9 mouse cellular contexts compared by ENCODE assay signal in genomic region chr5:113972589-113973515, GRCm38 (mm10). TPM values are rescaled to one million over a fixed set of nuclear protein-coding genes. Genes with fewer than 3 reads are reported as not detected.
DNase-seq lines count a peak whose midpoint lies in the region; ATAC-seq and TF ChIP-seq lines count a peak whose summit lies in the region.
"Had no signal": no experiment of that assay in that cellular context is flagged by ENCODE, and none has a peak within 500 bp of the region (broad histone marks: within the 10 kb centered on the region; RNA-seq: fewer than 3 reads in every experiment).

No protein-coding gene starts in this region.

- DNase-seq in lung, adult 18-20 months = no peak
- peak; percentile 47 to 49 for DNase-seq in heart, adult 2 months
- peak; percentile 39 for DNase-seq in midbrain, embryonic 14.5 days
- no peak for DNase-seq in layer of hippocampus, postnatal 25 days (ENCODE audit: extremely low spot score in 1 of 2, low spot score in 1 of 2)
- no peak for DNase-seq in urinary bladder, postnatal 36 days (ENCODE audit: low spot score in 2 of 2)

- WGBS in lung, embryonic 16.5 days = 18% methylated on average over 18 of the region's 18 CpGs
- 34% methylated on average over 18 of the region's 18 CpGs for WGBS in heart, adult 2 months
- 12% methylated on average over 18 of the region's 18 CpGs for WGBS in kidney, embryonic 14.5 days
- WGBS in midbrain, embryonic 14.5 days = 14% methylated on average over 18 of the region's 18 CpGs

- peaks cover 55% of the 10 kb centered on the region for H3K4me1 ChIP-seq in lung, embryonic 16.5 days (replicated peaks; ENCODE audit: control insufficient read depth, insufficient read depth, low read length)
- H3K4me1 ChIP-seq in heart, adult 2 months (ENCODE audit: control insufficient read depth, insufficient read depth, low read length) = peaks cover 44% of the 10 kb centered on the region
- peaks cover 39% of the 10 kb centered on the region for H3K4me1 ChIP-seq in kidney, embryonic 14.5 days (ENCODE audit: control insufficient read depth, insufficient read depth, low read length)
- H3K4me1 ChIP-seq in midbrain, embryonic 14.5 days (ENCODE audit: control insufficient read depth, insufficient read depth, low read length) = peaks cover 26% of the 10 kb centered on the region

- H3K36me3 ChIP-seq in lung, embryonic 16.5 days (ENCODE audit: control insufficient read depth, insufficient read depth, low read length) = peaks cover 14% of the 10 kb centered on the region
- H3K36me3 ChIP-seq in heart, adult 2 months (ENCODE audit: control insufficient read depth, insufficient read depth, low read length) = peaks cover 2% of the 10 kb centered on the region; the same call in 1 of the 2 replicates
- peaks cover 23% of the 10 kb centered on the region for H3K36me3 ChIP-seq in kidney, embryonic 14.5 days (ENCODE audit: control insufficient read depth, insufficient read depth, low read length)
- H3K36me3 ChIP-seq in midbrain, embryonic 14.5 days (ENCODE audit: control insufficient read depth, insufficient read depth, low read length) = peaks cover 38% of the 10 kb centered on the region

- TF ChIP-seq CTCF in heart, adult 2 months (IDR thresholded peaks at IDR 0.05) = no peak

- H3K4me2 ChIP-seq in lung, embryonic 16.5 days (ENCODE audit: low read depth, low read length) = peak overlapping the region; percentile 46
- H3K4me2 ChIP-seq in kidney, embryonic 14.5 days (replicated peaks; ENCODE audit: low read depth, low read length) = no peak overlapping the region; the same call in 1 of the 2 replicates
- peak overlapping the region; percentile 27 for H3K4me2 ChIP-seq in midbrain, embryonic 14.5 days (ENCODE audit: low read length)

- ATAC-seq in lung, embryonic 16.5 days (ENCODE audit: low read depth) = no peak
- ATAC-seq in kidney, embryonic 14.5 days (ENCODE audit: low FRiP score, low TSS enrichment) = peak; percentile 30; the same call in 1 of the 2 replicates
- ATAC-seq in midbrain, embryonic 14.5 days (ENCODE audit: low FRiP score, low TSS enrichment) = no peak; the same call in 1 of the 2 replicates
- ATAC-seq in frontal cortex, adult (ENCODE audit: low TSS enrichment) = no peak

- H3K27me3 ChIP-seq in lung, embryonic 16.5 days (ENCODE audit: control insufficient read depth, insufficient read depth, low read depth, low read length) = no peaks in the 10 kb centered on the region
- H3K27me3 ChIP-seq in heart, adult 2 months (ENCODE audit: control insufficient read depth, insufficient read depth, low read length) = no peaks in the 10 kb centered on the region
- H3K27me3 ChIP-seq in kidney, embryonic 14.5 days (ENCODE audit: control insufficient read depth, insufficient read depth, low read length) = no peaks in the 10 kb centered on the region
- no peaks in the 10 kb centered on the region for H3K27me3 ChIP-seq in midbrain, embryonic 14.5 days (ENCODE audit: control insufficient read depth, insufficient read depth, low read length)

- no peaks in the 10 kb centered on the region; the same call in 1 of the 2 replicates for H3K79me2 ChIP-seq in heart, adult 2 months (replicated peaks; ENCODE audit: control insufficient read depth, insufficient read depth, low read length)

- TF ChIP-seq POLR2A in heart, adult 2 months (IDR thresholded peaks at IDR 0.05; ENCODE audit: insufficient read depth, low read depth, low read length) = peak; percentile 25; the same call in 1 of the 2 replicates

- H3K9me3 ChIP-seq in lung, embryonic 16.5 days (ENCODE audit: control insufficient read depth, low read length) = no peaks in the 10 kb centered on the region
- H3K9me3 ChIP-seq in kidney, embryonic 14.5 days (ENCODE audit: control insufficient read depth, low read length) = no peaks in the 10 kb centered on the region
- no peaks in the 10 kb centered on the region for H3K9me3 ChIP-seq in midbrain, embryonic 14.5 days (ENCODE audit: control insufficient read depth, low read length)

- peak overlapping the region; percentile 5; the same call in 1 of the 2 replicates for H3K4me3 ChIP-seq in lung, embryonic 16.5 days (ENCODE audit: low read length)
- H3K4me3 ChIP-seq in heart, adult 2 months = peak overlapping the region; percentile 25; the same call in 1 of the 2 replicates
- H3K4me3 ChIP-seq in kidney, embryonic 14.5 days (ENCODE audit: low read length) = 0 out of 2 replicates have a peak overlapping the region, but pooled peaks have one; percentile 1
- no peak overlapping the region for H3K4me3 ChIP-seq in midbrain, embryonic 14.5 days (replicated peaks; ENCODE audit: low read depth, low read length)

- TF ChIP-seq EP300 in heart, adult 2 months (IDR thresholded peaks at IDR 0.05; ENCODE audit: insufficient read depth, low read depth, low read length) = 0 out of 2 replicates have a peak, but pooled peaks have one; percentile 53

- H3K27ac ChIP-seq in lung, embryonic 16.5 days (ENCODE audit: low read length) = peak overlapping the region; percentile 94
- peak overlapping the region; percentile 94 for H3K27ac ChIP-seq in heart, adult 2 months
- H3K27ac ChIP-seq in kidney, embryonic 14.5 days (ENCODE audit: low read depth, low read length) = peak overlapping the region; percentile 84
- peak overlapping the region; percentile 56 for H3K27ac ChIP-seq in midbrain, embryonic 14.5 days (replicated peaks; ENCODE audit: low read depth, low read length)

- H3K9ac ChIP-seq in lung, embryonic 16.5 days (ENCODE audit: low read length) = peak overlapping the region; percentile 40
- H3K9ac ChIP-seq in heart, adult 2 months (ENCODE audit: low read depth, low read length) = peak overlapping the region; percentile 35; the same call in 1 of the 2 replicates
- no peak overlapping the region for H3K9ac ChIP-seq in kidney, embryonic 14.5 days (ENCODE audit: low read depth, low read length)
- 0 out of 2 replicates have a peak overlapping the region, but pooled peaks have one; percentile 29 for H3K9ac ChIP-seq in midbrain, embryonic 14.5 days (replicated peaks; ENCODE audit: low read length)

- intact Hi-C loops in heart, adult 2 months (cut with DNase I) = no loop called here

RNA-seq across cellular contexts. Expression of gene Ssh1, which starts 20.8 kb away (rescaled TPM):
- 13.2 and 15.1 TPM in 2 replicates for polyA plus RNA-seq in lung, embryonic 16.5 days (2015; fragmentation: Nextera tagmentation; extraction: Ambion mirVana)
- 10 to 100 TPM; 13.4 to 15.2 TPM for total RNA-seq in heart, adult 2 months (2021)
- polyA plus RNA-seq in heart, adult 2 months (2012; rRNA removed) = 7.4 and 9.8 TPM in 2 replicates
- polyA plus RNA-seq in kidney, embryonic 14.5 days (2014; fragmentation: Nextera tagmentation; extraction: Ambion mirVana) = 18.5 and 28.2 TPM in 2 replicates
- 15.5 and 22.4 TPM in 2 replicates for polyA plus RNA-seq in midbrain, embryonic 14.5 days (2014; fragmentation: Nextera tagmentation; extraction: Ambion mirVana)
- total RNA-seq in layer of hippocampus, postnatal 25 days (2021) = 10 to 100 TPM; 22.9 to 27.6 TPM

RNA-seq across cellular contexts. Expression of gene Dao, which starts 30.7 kb away (rescaled TPM):
- polyA plus RNA-seq in lung, embryonic 16.5 days (2015; fragmentation: Nextera tagmentation; extraction: Ambion mirVana) = not detected in 2 replicates
- total RNA-seq in heart, adult 2 months (2021) = not detected
- not detected in 2 replicates for polyA plus RNA-seq in heart, adult 2 months (2012; rRNA removed)
- 6.0 and 7.7 TPM in 2 replicates for polyA plus RNA-seq in kidney, embryonic 14.5 days (2014; fragmentation: Nextera tagmentation; extraction: Ambion mirVana)
- polyA plus RNA-seq in midbrain, embryonic 14.5 days (2014; fragmentation: Nextera tagmentation; extraction: Ambion mirVana) = not detected in 2 replicates
- not detected for total RNA-seq in layer of hippocampus, postnatal 25 days (2021)
- polyA plus RNA-seq: limb, embryonic 11.5 days had no signal

Comparison
In these comparisons a context has a peak if more than half of its experiments do, and no peak if none do; other contexts are left out.
1. DNase-seq: peak in heart, adult 2 months (2 of 2) and midbrain, embryonic 14.5 days (single experiment); none in lung, adult 18-20 months (0 of 2), layer of hippocampus, postnatal 25 days (0 of 2) and urinary bladder, postnatal 36 days (0 of 2).
2. Peak in every context shown above with its lines, with median percentiles within 50 percentile points of each other: H3K27ac ChIP-seq.